Mouse (Mus musculus): ENCODE measurements around the gene Tulp1. TPM values are rescaled to one million over a fixed set of nuclear protein-coding genes. Genes with fewer than 3 reads are reported as not detected.

The Tulp1 gene
- polyA plus RNA-seq, 1 experiment from 2014 or later: 7.5 TPM

DNA sequence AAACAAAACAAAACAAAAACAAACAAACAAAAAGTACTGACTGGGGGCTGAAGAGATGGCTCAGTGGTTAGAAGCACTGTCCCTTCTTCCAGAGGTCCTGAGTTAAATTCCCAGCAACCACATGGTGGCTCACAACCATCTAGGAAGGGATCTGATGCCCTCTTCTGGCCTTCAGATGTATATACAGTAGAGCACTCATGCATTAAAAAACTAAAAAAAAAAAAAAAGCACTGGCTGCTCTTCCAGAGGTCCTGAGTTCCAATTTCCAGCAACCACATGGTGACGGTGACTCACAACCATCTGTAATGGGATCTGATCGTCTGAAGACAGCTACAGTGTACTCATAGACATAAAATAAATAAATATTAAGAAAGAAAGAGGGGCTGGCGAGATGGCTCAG lies 54.2 kb downstream of the Tulp1 start:
- no peaks in the 10 kb centered on the region for H3K27me3 ChIP-seq
- H3K9me3 ChIP-seq: no peaks in the 10 kb centered on the region
- no peak overlapping the region for H3K4me2 ChIP-seq (replicated peaks)
- peaks cover 5% of the 10 kb centered on the region for H3K36me3 ChIP-seq
- ATAC-seq (ENCODE audit: low FRiP score, low read depth): no peak
- H3K9ac ChIP-seq: no peak overlapping the region
- H3K4me1 ChIP-seq: peaks cover 31% of the 10 kb centered on the region
- H3K27ac ChIP-seq: no peak overlapping the region
- 76% methylated on average over 3 of the region's 3 CpGs for WGBS
- H3K4me3 ChIP-seq: no peak overlapping the region

DNA sequence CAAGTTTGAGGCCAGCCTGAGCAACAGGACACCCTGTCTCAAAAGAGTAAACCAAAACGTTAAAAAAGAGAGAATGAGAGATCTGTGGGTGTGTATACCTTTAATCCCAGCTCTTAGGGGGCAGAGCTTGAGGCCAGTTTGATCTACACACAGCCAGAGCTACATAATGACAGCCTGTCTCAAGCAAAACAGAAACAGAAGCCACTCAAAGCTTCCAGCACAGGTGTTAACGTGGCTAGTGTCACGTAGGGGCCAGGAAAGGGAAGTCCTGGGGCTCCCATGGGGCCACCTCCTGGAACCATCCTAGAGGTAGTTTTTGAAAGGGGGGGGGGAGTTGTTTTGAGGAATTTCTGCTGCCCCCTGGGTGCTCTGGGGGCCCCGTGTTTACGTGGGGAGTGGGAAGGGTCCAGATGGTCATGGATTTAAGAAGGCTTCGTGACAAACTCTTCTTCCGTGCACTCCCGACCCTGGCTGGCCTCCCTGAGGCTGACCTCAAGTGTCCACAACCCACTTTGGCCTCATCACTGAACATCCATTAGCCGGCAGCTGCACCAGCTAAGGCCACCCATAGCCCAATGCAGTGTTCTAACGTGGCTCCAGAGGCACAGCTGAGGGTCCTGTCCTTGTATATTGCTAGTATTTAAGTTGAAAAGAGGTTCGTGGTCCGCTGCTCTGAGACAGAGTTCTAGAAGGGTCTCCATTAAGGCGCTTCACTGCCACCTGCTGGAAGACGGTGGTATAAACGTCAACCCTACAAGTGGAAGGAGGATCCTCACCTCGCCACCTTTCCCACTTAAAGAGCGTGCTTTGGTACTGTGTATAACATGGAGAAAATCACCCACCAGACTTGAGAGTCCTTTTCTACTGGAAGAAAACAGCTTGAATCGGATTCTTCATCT lies 56.5 kb downstream of the Tulp1 start:
- no peaks in the 10 kb centered on the region for H3K9me3 ChIP-seq
- peak overlapping the region; percentile 45 for H3K4me2 ChIP-seq (replicated peaks)
- H3K36me3 ChIP-seq: no peaks in the 10 kb centered on the region
- WGBS: 12% methylated on average over 18 of the region's 18 CpGs
- H3K9ac ChIP-seq: peak overlapping the region; percentile 35; the same call in 1 of the 2 replicates
- peaks cover 12% of the 10 kb centered on the region for H3K4me1 ChIP-seq
- peak overlapping the region; percentile 39; the same call in 1 of the 2 replicates for H3K27ac ChIP-seq
- H3K4me3 ChIP-seq: no peak overlapping the region
- ATAC-seq (ENCODE audit: low FRiP score, low read depth): peak; percentile 21; the same call in 1 of the 2 replicates
- no peaks in the 10 kb centered on the region for H3K27me3 ChIP-seq

DNA sequence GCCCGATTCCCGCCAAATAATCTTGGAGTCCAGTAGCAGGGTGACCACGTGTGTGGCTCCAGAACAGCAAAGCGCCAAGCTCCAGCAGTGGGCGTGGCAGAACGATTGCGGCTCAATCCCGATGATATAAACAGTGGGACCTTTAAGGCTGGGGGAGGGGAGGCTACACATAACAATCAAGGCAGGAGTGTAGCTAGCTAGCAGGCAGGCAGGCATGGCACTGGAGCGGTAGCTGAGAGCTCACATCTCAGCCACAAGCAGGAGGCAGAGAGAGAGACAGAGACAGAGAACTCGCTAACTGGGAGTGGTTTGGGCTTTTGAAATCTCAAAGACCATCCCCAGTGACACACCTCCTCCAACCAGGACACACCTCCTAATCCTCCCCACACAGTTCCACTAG lies 59.9 kb downstream of the Tulp1 start:
- H3K4me1 ChIP-seq: peaks cover 8% of the 10 kb centered on the region
- peaks cover 12% of the 10 kb centered on the region for H3K36me3 ChIP-seq
- no peaks in the 10 kb centered on the region for H3K27me3 ChIP-seq
- H3K27ac ChIP-seq: no peak overlapping the region
- no peak overlapping the region for H3K4me2 ChIP-seq (replicated peaks)
- no peak for ATAC-seq (ENCODE audit: low FRiP score, low read depth)
- no peak overlapping the region for H3K9ac ChIP-seq
- WGBS: 50% methylated on average over 10 of the region's 10 CpGs
- no peak overlapping the region for H3K4me3 ChIP-seq
- no peaks in the 10 kb centered on the region for H3K9me3 ChIP-seq

Other genes with a start within 250 kb of the Tulp1 start
- 10.3 and 11.3 TPM in 2 replicates for gene Scube3, start 223.1 kb downstream of the Tulp1 start, polyA plus RNA-seq (2015; fragmentation: Nextera tagmentation; extraction: Ambion mirVana)
- 42.2 and 43.6 TPM in 2 replicates for gene Zfp523, start 188.1 kb downstream of the Tulp1 start, polyA plus RNA-seq (2015; fragmentation: Nextera tagmentation; extraction: Ambion mirVana)
- 10.8 and 12.1 TPM in 2 replicates for gene Def6, start 157.4 kb downstream of the Tulp1 start, polyA plus RNA-seq (2015; fragmentation: Nextera tagmentation; extraction: Ambion mirVana)
- 3.0 and 3.4 TPM in 2 replicates for gene Ppard, start 132.5 kb downstream of the Tulp1 start, polyA plus RNA-seq (2015; fragmentation: Nextera tagmentation; extraction: Ambion mirVana)
- gene Fance, start 51.7 kb downstream of the Tulp1 start, polyA plus RNA-seq (2015; fragmentation: Nextera tagmentation; extraction: Ambion mirVana): 36.0 and 37.3 TPM in 2 replicates
- 580 and 609 TPM in 2 replicates for gene Rpl10a, start 36.8 kb downstream of the Tulp1 start, polyA plus RNA-seq (2015; fragmentation: Nextera tagmentation; extraction: Ambion mirVana)
- gene Tead3, start 14.4 kb downstream of the Tulp1 start, polyA plus RNA-seq (2015; fragmentation: Nextera tagmentation; extraction: Ambion mirVana): 14.9 and 15.4 TPM in 2 replicates
- gene Fkbp5, start 152.3 kb upstream of the Tulp1 start, polyA plus RNA-seq (2015; fragmentation: Nextera tagmentation; extraction: Ambion mirVana): 26.2 and 27.3 TPM in 2 replicates
- gene Armc12, start 165.6 kb upstream of the Tulp1 start, polyA plus RNA-seq (2015; fragmentation: Nextera tagmentation; extraction: Ambion mirVana): not detected in 2 replicates
- not detected in 2 replicates for gene Clpsl2, start 184.2 kb upstream of the Tulp1 start, polyA plus RNA-seq (2015; fragmentation: Nextera tagmentation; extraction: Ambion mirVana)
- gene Clps, start 195.5 kb upstream of the Tulp1 start, polyA plus RNA-seq (2015; fragmentation: Nextera tagmentation; extraction: Ambion mirVana): 0.60 and 0.91 TPM in 2 replicates
- gene Lhfpl5, start 210.4 kb upstream of the Tulp1 start, polyA plus RNA-seq (2015; fragmentation: Nextera tagmentation; extraction: Ambion mirVana): 0.46 and 0.56 TPM in 2 replicates

All from limb, embryonic 13.5 days (tissue).